Mouse (Mus musculus): ENCODE results near the gene Med18. TPM values are rescaled to one million over a fixed set of nuclear protein-coding genes. Genes with fewer than 3 reads are reported as not detected.

The Med18 gene
- polyA plus RNA-seq, 1 experiment from 2014 or later: 13.6 TPM

GRCm38 (mm10) chr4:132437857-132438256, 25.9 kb downstream of the Med18 start:
- H3K27me3 ChIP-seq (ENCODE audit: control insufficient read depth, insufficient read depth, low read length): no peaks in the 10 kb centered on the region
- TF ChIP-seq EP300 (optimal IDR thresholded peaks at IDR 0.05) (no peak), CTCF (IDR thresholded peaks at IDR 0.05; ENCODE audit: low read depth) (no peak)
- WGBS: 42% methylated on average over 11 of the region's 11 CpGs

DNA sequence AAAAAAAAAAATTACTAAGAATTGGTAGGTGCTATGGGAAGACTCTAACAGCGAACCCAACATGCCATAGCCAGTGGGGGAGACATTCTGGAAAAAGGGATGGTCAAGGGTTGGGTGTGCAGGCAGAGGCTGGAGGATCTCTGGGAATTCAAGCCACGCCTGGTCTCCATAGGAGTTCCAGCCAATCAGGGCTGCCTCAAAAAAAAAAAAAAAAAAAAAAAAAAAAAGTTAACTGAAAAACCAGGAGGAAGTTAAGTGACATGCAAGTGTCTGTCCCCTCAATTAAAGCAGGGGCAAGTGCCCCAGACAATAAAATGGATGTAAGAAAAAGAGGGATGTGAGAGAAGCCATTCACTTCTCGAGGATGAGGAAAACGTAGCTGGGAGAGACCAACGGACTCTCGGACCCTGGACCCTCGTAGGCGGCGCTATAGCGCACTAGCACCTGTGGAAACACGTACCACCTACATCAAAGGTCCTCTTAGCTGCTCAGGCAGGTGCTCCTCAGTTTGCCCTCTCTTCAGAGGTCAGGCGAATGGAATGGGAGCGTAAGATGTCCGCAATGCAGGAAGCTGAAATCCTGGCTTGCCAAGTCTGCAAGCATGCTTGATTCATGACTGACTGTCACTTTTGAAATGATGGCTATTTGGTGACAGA, 30.9 kb downstream of the Med18 start:
- 13% methylated on average over 14 of the region's 14 CpGs for WGBS
- no peak for TF ChIP-seq EP300 (optimal IDR thresholded peaks at IDR 0.05)
- TF ChIP-seq CTCF (IDR thresholded peaks at IDR 0.05; ENCODE audit: low read depth): no peak
- no peak overlapping the region for H3K27ac ChIP-seq (replicated peaks)
- H3K4me1 ChIP-seq (replicated peaks; ENCODE audit: control insufficient read depth, insufficient read depth): no peaks in the 10 kb centered on the region
- ATAC-seq (ENCODE audit: low FRiP score, low TSS enrichment) (no peak), DNase-seq (ENCODE audit: low spot score) (no peak)
- H3K27me3 ChIP-seq (ENCODE audit: control insufficient read depth, insufficient read depth, low read length): no peaks in the 10 kb centered on the region
- H3K9ac ChIP-seq (ENCODE audit: low read length): no peak overlapping the region
- peak overlapping the region; percentile 42 for H3K4me2 ChIP-seq (replicated peaks; ENCODE audit: low read depth)
- no peaks in the 10 kb centered on the region for H3K36me3 ChIP-seq (ENCODE audit: control insufficient read depth, insufficient read depth, low read length)
- H3K9me3 ChIP-seq (ENCODE audit: control insufficient read depth, low read length): no peaks in the 10 kb centered on the region
- no peak overlapping the region for H3K4me3 ChIP-seq (ENCODE audit: low read depth, low read length)

More at GRCm38 (mm10) chr4:132437857-132438256, 25.9 kb downstream of the Med18 start:
- Histone ChIP-seq H3K27ac (replicated peaks) (no peak overlapping the region), H3K9ac (ENCODE audit: low read length) (no peak overlapping the region), H3K9me3 (ENCODE audit: control insufficient read depth, low read length) (no peaks in the 10 kb centered on the region), H3K4me3 (ENCODE audit: low read depth, low read length) (no peak overlapping the region), H3K4me1 (replicated peaks; ENCODE audit: control insufficient read depth, insufficient read depth) (no peaks in the 10 kb centered on the region), H3K36me3 (ENCODE audit: control insufficient read depth, insufficient read depth, low read length) (no peaks in the 10 kb centered on the region), H3K4me2 (replicated peaks; ENCODE audit: low read depth) (no peak overlapping the region; the same call in 1 of the 2 replicates)
- no peak for ATAC-seq (ENCODE audit: low FRiP score, low TSS enrichment)
- DNase-seq (ENCODE audit: low spot score): no peak

- peak; percentile 56 for DNase-seq (ENCODE audit: low spot score)
Measured at GRCm38 (mm10) chr4:132428022-132428542, 35.6 kb downstream of the Med18 start.

GRCm38 (mm10) chr4:132427493-132427892, 36.2 kb downstream of the Med18 start:
- Histone ChIP-seq H3K9ac (ENCODE audit: low read length) (no peak overlapping the region), H3K36me3 (ENCODE audit: control insufficient read depth, insufficient read depth, low read length) (no peaks in the 10 kb centered on the region), H3K4me2 (replicated peaks; ENCODE audit: low read depth) (no peak overlapping the region), H3K4me3 (ENCODE audit: low read depth, low read length) (no peak overlapping the region), H3K27me3 (ENCODE audit: control insufficient read depth, insufficient read depth, low read length) (no peaks in the 10 kb centered on the region), H3K9me3 (ENCODE audit: control insufficient read depth, low read length) (no peaks in the 10 kb centered on the region), H3K4me1 (replicated peaks; ENCODE audit: control insufficient read depth, insufficient read depth) (no peaks in the 10 kb centered on the region), H3K27ac (replicated peaks) (no peak overlapping the region)
- DNase-seq (ENCODE audit: low spot score) (no peak), ATAC-seq (ENCODE audit: low FRiP score, low TSS enrichment) (no peak)
- 60% methylated on average over 4 of the region's 4 CpGs for WGBS
- TF ChIP-seq EP300 (optimal IDR thresholded peaks at IDR 0.05): no peak
- TF ChIP-seq CTCF (IDR thresholded peaks at IDR 0.05; ENCODE audit: low read depth): no peak

More at GRCm38 (mm10) chr4:132428022-132428542, 35.6 kb downstream of the Med18 start:
- TF ChIP-seq CTCF (IDR thresholded peaks at IDR 0.05; ENCODE audit: low read depth) (peak; percentile 39), EP300 (optimal IDR thresholded peaks at IDR 0.05) (no peak)
- Histone ChIP-seq H3K4me1 (replicated peaks; ENCODE audit: control insufficient read depth, insufficient read depth) (no peaks in the 10 kb centered on the region), H3K9ac (ENCODE audit: low read length) (no peak overlapping the region), H3K36me3 (ENCODE audit: control insufficient read depth, insufficient read depth, low read length) (no peaks in the 10 kb centered on the region), H3K27me3 (ENCODE audit: control insufficient read depth, insufficient read depth, low read length) (no peaks in the 10 kb centered on the region), H3K4me2 (replicated peaks; ENCODE audit: low read depth) (no peak overlapping the region), H3K27ac (replicated peaks) (no peak overlapping the region), H3K9me3 (ENCODE audit: control insufficient read depth, low read length) (no peaks in the 10 kb centered on the region), H3K4me3 (ENCODE audit: low read depth, low read length) (no peak overlapping the region)
- 19% methylated on average over 9 of the region's 9 CpGs for WGBS
- ATAC-seq (ENCODE audit: low FRiP score, low TSS enrichment): peak; percentile 73

DNA sequence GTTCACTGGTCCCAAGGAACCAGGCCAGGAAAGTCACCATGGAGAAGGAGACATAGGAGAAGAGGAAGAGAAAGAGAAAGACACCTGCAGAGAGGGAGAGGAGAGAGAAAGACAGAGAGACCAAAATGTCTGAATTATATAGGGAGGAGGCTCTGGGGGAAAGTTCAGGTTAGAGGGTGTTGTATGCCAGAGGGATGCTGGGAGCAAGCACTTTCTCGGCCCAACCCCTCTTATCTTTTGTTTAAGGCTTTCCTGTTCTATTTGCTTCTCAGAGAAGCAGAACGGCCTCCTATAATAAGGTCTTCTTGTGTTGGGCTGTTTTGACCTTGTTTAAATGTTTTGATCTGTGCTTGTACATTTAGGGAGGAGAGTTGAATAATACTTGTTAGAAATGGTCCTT, 37.7 kb downstream of the Med18 start:
- Histone ChIP-seq H3K27ac (replicated peaks) (no peak overlapping the region), H3K36me3 (ENCODE audit: control insufficient read depth, insufficient read depth, low read length) (no peaks in the 10 kb centered on the region)

DNA sequence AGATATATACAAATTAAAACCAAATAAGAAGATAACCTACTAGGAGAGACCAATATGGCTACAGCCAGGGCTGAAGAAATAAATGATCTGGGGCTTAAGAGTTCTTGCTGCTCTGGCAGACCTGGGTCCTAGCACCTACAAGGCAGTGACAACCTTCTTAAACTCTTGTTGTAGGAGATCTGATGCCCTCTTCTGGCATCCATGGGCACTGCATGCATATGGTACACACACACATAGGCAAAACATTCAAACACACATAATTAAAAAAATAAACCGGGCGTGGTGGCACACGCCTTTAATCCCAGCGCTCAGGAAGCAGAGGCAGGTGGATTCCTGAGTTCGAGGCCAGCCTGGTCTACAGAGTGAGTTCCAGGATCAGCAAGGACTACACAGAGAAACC, 39.0 kb downstream of the Med18 start:
- no peak overlapping the region for H3K27ac ChIP-seq (replicated peaks)
- no peak overlapping the region for H3K9ac ChIP-seq (ENCODE audit: low read length)
- no peak overlapping the region for H3K4me3 ChIP-seq (ENCODE audit: low read depth, low read length)
- H3K4me2 ChIP-seq (replicated peaks; ENCODE audit: low read depth): no peak overlapping the region
- WGBS: 90% methylated on average over 5 of the region's 5 CpGs
- DNase-seq (ENCODE audit: low spot score): no peak
- TF ChIP-seq CTCF (IDR thresholded peaks at IDR 0.05; ENCODE audit: low read depth): peak; percentile 55
- no peak for TF ChIP-seq EP300 (optimal IDR thresholded peaks at IDR 0.05)
- ATAC-seq (ENCODE audit: low FRiP score, low TSS enrichment): no peak
- no peaks in the 10 kb centered on the region for H3K4me1 ChIP-seq (replicated peaks; ENCODE audit: control insufficient read depth, insufficient read depth)
- H3K36me3 ChIP-seq (ENCODE audit: control insufficient read depth, insufficient read depth, low read length): no peaks in the 10 kb centered on the region
- no peaks in the 10 kb centered on the region for H3K9me3 ChIP-seq (ENCODE audit: control insufficient read depth, low read length)
- H3K27me3 ChIP-seq (ENCODE audit: control insufficient read depth, insufficient read depth, low read length): no peaks in the 10 kb centered on the region

More for the DNA sequence above, 37.7 kb downstream of the Med18 start:
- Histone ChIP-seq H3K27me3 (ENCODE audit: control insufficient read depth, insufficient read depth, low read length) (no peaks in the 10 kb centered on the region), H3K4me1 (replicated peaks; ENCODE audit: control insufficient read depth, insufficient read depth) (no peaks in the 10 kb centered on the region), H3K4me3 (ENCODE audit: low read depth, low read length) (no peak overlapping the region), H3K9ac (ENCODE audit: low read length) (no peak overlapping the region), H3K4me2 (replicated peaks; ENCODE audit: low read depth) (no peak overlapping the region), H3K9me3 (ENCODE audit: control insufficient read depth, low read length) (no peaks in the 10 kb centered on the region)
- ATAC-seq (ENCODE audit: low FRiP score, low TSS enrichment): no peak; the same call in 1 of the 2 replicates
- peak; percentile 39 for DNase-seq (ENCODE audit: low spot score)
- TF ChIP-seq EP300 (optimal IDR thresholded peaks at IDR 0.05) (peak; percentile 53), CTCF (IDR thresholded peaks at IDR 0.05; ENCODE audit: low read depth) (no peak)
- WGBS: 30% methylated on average over 2 of the region's 2 CpGs

Measured in stomach, postnatal 0 days (tissue).